Mouse (Mus musculus) A20 (cell line): ENCODE measurements around the gene Bcl2l13.
A peak's percentile ranks its signal among the peaks of the same experiment; 100 is the strongest.

Experiments
- DNase-seq: peaks from one replicate; pipeline ENCODE4 v3.0.0-alpha.2; 2011; ENCODE audit warnings: low read depth, low spot score

Gene Bcl2l13

GRCm38 (mm10) chr6:120929421-120929820, 93.4 kb downstream of the Bcl2l13 start:
- no peak for DNase-seq

- peak; percentile 61 for DNase-seq
Measured at GRCm38 (mm10) chr6:120930450-120931306, 94.7 kb downstream of the Bcl2l13 start.

GRCm38 (mm10) chr6:120932597-120932996, 96.6 kb downstream of the Bcl2l13 start:
- DNase-seq: no peak

DNA sequence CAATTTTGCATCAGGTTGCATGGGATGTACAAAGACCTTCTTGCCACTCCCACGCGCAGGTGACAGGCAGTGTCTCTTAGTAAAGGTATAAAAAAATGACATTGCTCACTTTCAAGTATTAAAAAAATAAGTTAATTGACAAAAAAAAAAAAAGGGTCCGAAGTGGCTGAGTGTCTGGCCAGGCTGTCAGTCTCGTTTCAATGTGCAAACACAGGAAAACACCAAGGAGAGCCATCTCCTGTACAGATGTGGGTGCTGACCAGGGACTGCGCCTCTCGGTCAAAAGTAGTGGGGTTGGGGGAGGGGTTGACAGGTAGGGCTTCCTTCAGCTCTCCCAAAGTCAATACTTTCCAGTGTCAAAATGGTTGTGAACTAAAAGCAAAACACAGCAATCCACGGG, 97.7 kb downstream of the Bcl2l13 start:
- no peak for DNase-seq

- DNase-seq: peak; percentile 22
Measured at GRCm38 (mm10) chr6:120934176-120934575, 98.2 kb downstream of the Bcl2l13 start.

DNA sequence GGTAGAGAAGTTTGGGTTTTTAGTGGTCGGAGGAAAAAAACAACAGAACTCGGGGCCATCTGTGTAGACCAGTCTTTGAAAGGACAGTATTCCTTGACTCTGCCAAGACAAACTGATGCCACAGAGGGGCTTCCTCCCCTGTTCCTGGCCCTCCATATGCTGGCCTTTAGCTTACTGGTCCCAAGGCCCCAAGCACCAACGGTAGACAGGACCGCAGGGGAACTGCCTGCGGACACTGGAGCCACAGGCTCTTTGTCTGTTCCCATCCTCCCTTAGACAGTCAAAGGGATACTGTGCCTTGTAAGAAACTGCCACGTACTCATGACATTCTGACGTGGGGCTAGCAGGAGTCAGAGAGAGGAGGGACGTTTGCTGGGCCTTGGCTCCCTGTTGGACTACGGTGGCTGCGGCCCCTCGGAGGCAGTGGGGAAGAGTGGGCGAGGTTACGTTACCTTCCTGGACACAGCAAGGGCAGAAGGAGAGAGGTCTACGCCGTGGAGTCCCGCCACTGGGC, 101.1 kb downstream of the Bcl2l13 start:
- DNase-seq: no peak

- DNase-seq: no peak
Measured at GRCm38 (mm10) chr6:120937999-120938608, 102.1 kb downstream of the Bcl2l13 start.

- no peak for DNase-seq
Measured at GRCm38 (mm10) chr6:120938763-120939450, 102.9 kb downstream of the Bcl2l13 start.

GRCm38 (mm10) chr6:120939783-120940182, 103.8 kb downstream of the Bcl2l13 start:
- DNase-seq: peak; percentile 90

GRCm38 (mm10) chr6:120940446-120941083, 104.6 kb downstream of the Bcl2l13 start:
- DNase-seq: peak; percentile 61

GRCm38 (mm10) chr6:120941084-120941481, 105.1 kb downstream of the Bcl2l13 start:
- no peak for DNase-seq

- no peak for DNase-seq
Measured at GRCm38 (mm10) chr6:120941575-120941974, 105.6 kb downstream of the Bcl2l13 start.
